Mouse (Mus musculus) small intestine, adult 2 months (tissue): ENCODE measurements around the gene Hoxd10.

Experiments
- CTCF ChIP-seq: fragments of 200-500 bp; IDR thresholded peaks from 2 replicates; pipeline ENCODE4 v1.5.1; 2012; ENCODE audit warnings: low read depth, mild to moderate bottlenecking, control low read depth, inconsistent platforms, low read length, moderate library complexity, mixed read lengths; ENCODE audit not compliant: insufficient replicate concordance, insufficient read length; ENCODE audit errors: extremely low read depth
- POLR2A ChIP-seq: fragments of 200-500 bp; IDR thresholded peaks from 2 replicates; pipeline ENCODE4 v1.6.1; 2012; ENCODE audit warnings: low read depth, mild to moderate bottlenecking, control low read depth, inconsistent platforms, low read length, moderate library complexity

DNA sequence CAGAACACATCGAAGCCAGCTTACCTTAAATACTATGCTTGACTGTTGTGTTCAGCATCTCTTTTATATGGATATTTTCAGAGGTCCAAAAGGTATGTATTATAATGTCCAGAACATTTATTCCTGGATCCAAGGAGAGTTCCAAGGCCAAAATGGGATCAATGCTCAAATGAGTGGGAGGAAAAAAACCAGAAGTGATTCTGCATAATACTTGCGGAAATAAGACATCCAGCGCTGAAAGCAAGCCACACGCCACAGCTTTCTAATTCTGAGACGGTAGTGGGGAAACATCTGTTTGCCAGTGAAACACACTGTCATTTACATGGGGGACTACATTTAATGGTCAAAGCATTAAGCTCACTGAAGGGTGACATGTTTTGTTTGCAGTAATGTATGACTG is 49.3 kb upstream of the Hoxd10 start:
- no peak for TF ChIP-seq POLR2A
- TF ChIP-seq CTCF, result no peak
